Mouse (Mus musculus): ENCODE results near the gene Cry1. TPM values are rescaled to one million over a fixed set of nuclear protein-coding genes. Genes with fewer than 3 reads are reported as not detected.
A peak's percentile ranks its signal among the peaks of the same experiment; 100 is the strongest.

Gene Cry1
- 26.1 and 40.3 TPM in 2 replicates for polyA plus RNA-seq (2014; fragmentation: Nextera tagmentation; extraction: Ambion mirVana)

DNA sequence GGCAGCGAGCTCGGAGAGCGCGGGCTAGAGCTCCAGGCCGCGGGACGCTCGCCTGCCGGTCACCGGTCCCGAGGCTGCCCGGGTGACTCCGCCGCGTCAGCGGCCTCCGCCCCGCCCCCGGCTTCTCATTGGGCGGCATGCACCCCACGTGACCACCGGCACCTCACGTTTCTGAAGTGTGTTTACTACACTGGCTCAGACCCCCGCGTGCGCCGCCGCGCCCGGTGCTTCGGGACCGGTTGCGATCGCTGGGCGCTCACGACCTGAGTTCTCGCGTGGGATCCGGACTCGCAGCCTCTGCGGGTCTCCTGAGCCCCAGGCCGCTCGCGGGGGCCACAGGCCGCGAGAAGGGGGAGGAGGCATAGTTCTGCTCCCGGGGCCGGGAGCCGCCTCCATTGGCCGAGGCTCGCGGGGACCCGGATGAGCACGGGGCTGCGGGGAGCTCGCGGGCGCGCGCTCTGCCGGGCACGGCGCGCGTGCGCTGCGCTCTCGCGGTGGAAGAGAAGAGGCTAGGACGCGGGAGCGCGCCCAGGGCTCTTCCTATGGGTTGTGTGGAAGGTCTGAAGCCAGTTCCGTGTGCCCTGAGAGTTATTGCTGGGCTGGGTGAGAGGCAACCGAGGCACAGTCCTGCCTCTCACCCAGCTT, at the start of gene Cry1:
Gene Cry1, minus strand, starts transcription at position 101 of the 645 bp plus-strand sequence.
- peak within 1 kb of the TSS; percentile 99 for H3K4me2 ChIP-seq (ENCODE audit: low read length)
- no peaks in the 10 kb centered on the region for H3K9me3 ChIP-seq (ENCODE audit: control insufficient read depth, low read length)
- peaks cover 10% of the 10 kb centered on the region for H3K4me1 ChIP-seq (ENCODE audit: control insufficient read depth, insufficient read depth, low read length)
- peak within 1 kb of the TSS; percentile 69 for H3K9ac ChIP-seq (replicated peaks; ENCODE audit: low read length)
- no peaks in the 10 kb centered on the region for H3K36me3 ChIP-seq (ENCODE audit: control insufficient read depth, insufficient read depth, low read length)
- H3K27me3 ChIP-seq (ENCODE audit: control insufficient read depth, insufficient read depth, low read length) = no peaks in the 10 kb centered on the region
- DNase-seq (peak; percentile 99), ATAC-seq (ENCODE audit: low FRiP score, low TSS enrichment) (peak; percentile 97)
- H3K4me3 ChIP-seq (replicated peaks; ENCODE audit: low read depth, low read length) = peak within 1 kb of the TSS; percentile 92
- peak within 1 kb of the TSS; percentile 90 for H3K27ac ChIP-seq (replicated peaks; ENCODE audit: low read depth, low read length)
- under 1% methylated on average over 75 of the region's 75 CpGs for WGBS

DNA sequence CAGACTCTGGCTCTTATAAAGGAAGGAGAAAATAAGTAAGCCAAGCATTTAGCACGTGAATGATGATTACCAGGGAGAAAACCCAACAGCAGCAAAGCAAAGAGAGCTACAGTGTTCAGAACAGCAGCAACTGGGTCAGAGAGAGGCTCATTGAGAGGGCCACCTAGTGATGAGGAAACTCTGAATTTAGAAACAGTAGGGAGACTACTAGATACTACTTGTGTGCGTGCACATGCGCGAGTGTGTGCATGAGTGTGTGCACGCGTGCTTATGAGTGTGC, 36.8 kb upstream of the Cry1 start:
- DNase-seq = no peak
- Histone ChIP-seq H3K36me3 (ENCODE audit: control insufficient read depth, insufficient read depth, low read length) (no peaks in the 10 kb centered on the region), H3K4me2 (ENCODE audit: low read length) (no peak overlapping the region), H3K9me3 (ENCODE audit: control insufficient read depth, low read length) (no peaks in the 10 kb centered on the region), H3K27me3 (ENCODE audit: control insufficient read depth, insufficient read depth, low read length) (no peaks in the 10 kb centered on the region), H3K27ac (replicated peaks; ENCODE audit: low read depth, low read length) (no peak overlapping the region), H3K4me1 (ENCODE audit: control insufficient read depth, insufficient read depth, low read length) (no peaks in the 10 kb centered on the region; the same call in 1 of the 2 replicates), H3K4me3 (replicated peaks; ENCODE audit: low read depth, low read length) (no peak overlapping the region), H3K9ac (replicated peaks; ENCODE audit: low read length) (no peak overlapping the region)
- no peak for ATAC-seq (ENCODE audit: low FRiP score, low TSS enrichment)
- 85% methylated on average over 6 of the region's 6 CpGs for WGBS

DNA sequence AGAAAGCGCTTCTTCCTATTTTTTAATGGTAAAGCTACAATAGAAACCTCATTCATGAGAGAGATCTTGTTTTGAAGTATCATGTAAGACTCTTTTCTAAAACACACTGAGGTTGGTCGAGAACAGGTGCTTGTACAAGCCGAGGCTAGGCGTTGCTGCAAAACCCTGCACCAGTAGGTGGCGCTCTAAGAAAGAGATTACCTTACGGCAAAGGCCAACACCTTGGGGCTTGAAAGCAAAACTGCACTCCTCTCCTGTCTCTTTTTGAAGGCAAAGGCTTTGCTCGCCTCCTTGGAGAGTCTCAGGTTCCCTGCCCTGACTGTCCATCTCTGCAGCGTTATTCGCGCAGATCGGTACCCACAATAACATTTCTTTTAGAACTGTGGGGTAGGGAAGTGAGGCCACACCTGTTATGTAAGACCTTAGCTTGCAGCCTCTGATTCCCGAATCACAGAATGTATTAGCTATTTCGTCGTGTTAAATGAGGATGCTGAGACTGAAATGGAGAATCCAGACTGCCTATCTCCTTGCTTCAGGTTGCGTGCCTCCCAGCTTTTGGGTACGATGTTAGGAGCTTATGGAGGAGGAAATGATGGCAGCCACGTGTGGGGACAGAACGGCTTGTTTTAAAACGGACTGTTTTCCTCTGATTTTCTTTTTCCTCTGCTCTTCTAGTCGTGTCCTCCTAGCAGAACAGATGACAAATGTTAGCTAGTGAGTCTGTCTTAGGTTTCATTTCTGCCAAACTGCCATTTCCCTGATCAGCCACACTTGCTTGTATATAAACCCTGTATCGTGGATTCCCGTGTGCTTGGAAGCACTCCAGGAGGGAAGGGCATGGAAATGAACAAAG, 36.3 kb upstream of the Cry1 start:
- Histone ChIP-seq H3K9ac (replicated peaks; ENCODE audit: low read length) (no peak overlapping the region), H3K27me3 (ENCODE audit: control insufficient read depth, insufficient read depth, low read length) (no peaks in the 10 kb centered on the region), H3K9me3 (ENCODE audit: control insufficient read depth, low read length) (no peaks in the 10 kb centered on the region), H3K36me3 (ENCODE audit: control insufficient read depth, insufficient read depth, low read length) (no peaks in the 10 kb centered on the region), H3K4me3 (replicated peaks; ENCODE audit: low read depth, low read length) (no peak overlapping the region), H3K4me1 (ENCODE audit: control insufficient read depth, insufficient read depth, low read length) (no peaks in the 10 kb centered on the region; the same call in 1 of the 2 replicates), H3K27ac (replicated peaks; ENCODE audit: low read depth, low read length) (no peak overlapping the region), H3K4me2 (ENCODE audit: low read length) (peak overlapping the region; percentile 27; the same call in 1 of the 2 replicates)
- peak; percentile 98 for DNase-seq
- ATAC-seq (ENCODE audit: low FRiP score, low TSS enrichment) = 0 out of 2 replicates have a peak, but pooled peaks have one; percentile 48
- 35% methylated on average over 22 of the region's 22 CpGs for WGBS

DNA sequence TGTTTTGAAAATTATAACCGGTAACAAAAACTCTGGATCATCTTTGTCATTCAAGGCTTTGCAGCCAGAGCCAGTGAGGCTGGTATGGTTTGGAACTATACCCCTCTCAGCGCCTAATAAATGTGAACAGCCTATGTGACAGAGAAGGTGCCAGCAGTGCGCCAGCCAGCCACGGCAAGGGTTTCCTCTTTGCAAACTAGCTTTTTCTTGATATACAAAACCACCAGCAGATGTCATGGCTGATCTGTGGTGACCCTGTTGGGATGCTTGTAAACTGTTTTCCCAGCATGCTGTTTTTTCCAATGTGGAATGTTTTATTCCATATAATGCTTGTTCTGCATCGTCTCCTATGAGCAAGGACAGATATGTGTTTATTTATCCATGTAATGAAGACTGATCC, 30.0 kb upstream of the Cry1 start:
- WGBS = 76% methylated on average over 5 of the region's 5 CpGs
- DNase-seq (peak; percentile 76), ATAC-seq (ENCODE audit: low FRiP score, low TSS enrichment) (no peak)
- H3K4me2 ChIP-seq (ENCODE audit: low read length) = no peak overlapping the region
- H3K9ac ChIP-seq (replicated peaks; ENCODE audit: low read length) = no peak overlapping the region; the same call in 1 of the 2 replicates
- H3K36me3 ChIP-seq (ENCODE audit: control insufficient read depth, insufficient read depth, low read length) = no peaks in the 10 kb centered on the region
- H3K4me1 ChIP-seq (ENCODE audit: control insufficient read depth, insufficient read depth, low read length) = no peaks in the 10 kb centered on the region
- H3K4me3 ChIP-seq (replicated peaks; ENCODE audit: low read depth, low read length) = no peak overlapping the region
- H3K27me3 ChIP-seq (ENCODE audit: control insufficient read depth, insufficient read depth, low read length) = no peaks in the 10 kb centered on the region
- H3K27ac ChIP-seq (replicated peaks; ENCODE audit: low read depth, low read length) = no peak overlapping the region
- H3K9me3 ChIP-seq (ENCODE audit: control insufficient read depth, low read length) = no peaks in the 10 kb centered on the region

DNA sequence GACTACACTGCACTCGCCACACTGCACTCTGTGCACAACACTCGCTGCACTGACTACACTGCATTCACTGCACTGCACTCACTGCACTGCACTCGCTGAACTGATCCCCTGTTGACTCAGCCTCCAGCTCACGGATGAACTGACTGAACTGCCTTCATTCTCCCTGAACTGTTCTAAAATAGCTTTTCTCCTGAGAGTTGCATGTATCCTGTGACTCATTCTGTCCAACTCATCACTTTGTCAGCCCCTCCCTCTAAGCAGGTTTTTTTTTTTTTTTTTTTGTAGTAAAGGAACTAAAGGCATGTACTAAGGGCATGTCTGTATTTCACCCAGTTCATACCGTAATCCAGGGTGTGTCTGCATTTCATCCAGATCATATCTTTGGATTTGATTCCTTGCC, 26.8 kb upstream of the Cry1 start:
- Histone ChIP-seq H3K27ac (replicated peaks; ENCODE audit: low read depth, low read length) (no peak overlapping the region), H3K36me3 (ENCODE audit: control insufficient read depth, insufficient read depth, low read length) (no peaks in the 10 kb centered on the region), H3K4me3 (replicated peaks; ENCODE audit: low read depth, low read length) (no peak overlapping the region), H3K4me2 (ENCODE audit: low read length) (no peak overlapping the region), H3K27me3 (ENCODE audit: control insufficient read depth, insufficient read depth, low read length) (no peaks in the 10 kb centered on the region), H3K9me3 (ENCODE audit: control insufficient read depth, low read length) (no peaks in the 10 kb centered on the region), H3K4me1 (ENCODE audit: control insufficient read depth, insufficient read depth, low read length) (no peaks in the 10 kb centered on the region), H3K9ac (replicated peaks; ENCODE audit: low read length) (no peak overlapping the region)
- DNase-seq (no peak), ATAC-seq (ENCODE audit: low FRiP score, low TSS enrichment) (no peak)
- WGBS = 91% methylated on average over 5 of the region's 5 CpGs

DNA sequence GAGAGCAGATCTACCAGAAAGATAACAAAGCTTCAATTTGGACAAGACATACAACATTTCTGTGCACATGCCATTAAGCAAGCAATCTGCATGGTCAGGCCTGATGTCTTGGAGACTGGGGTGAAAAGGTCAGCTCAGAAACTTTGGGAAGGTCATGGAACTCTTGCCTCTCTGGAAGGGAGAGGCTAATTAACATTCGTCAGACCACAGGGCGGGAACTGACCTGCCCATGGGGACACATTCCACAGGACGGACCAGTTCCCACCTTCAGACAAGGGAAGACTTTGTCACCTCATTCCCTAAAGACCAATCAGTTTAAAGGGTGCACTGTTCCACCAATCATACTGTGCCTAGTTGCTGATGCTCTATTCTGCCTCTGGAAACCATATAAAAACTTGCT, 25.3 kb upstream of the Cry1 start:
- DNase-seq (no peak), ATAC-seq (ENCODE audit: low FRiP score, low TSS enrichment) (no peak)
- H3K4me3 ChIP-seq (replicated peaks; ENCODE audit: low read depth, low read length) = no peak overlapping the region
- H3K4me2 ChIP-seq (ENCODE audit: low read length) = no peak overlapping the region
- H3K9me3 ChIP-seq (ENCODE audit: control insufficient read depth, low read length) = no peaks in the 10 kb centered on the region
- no peak overlapping the region for H3K9ac ChIP-seq (replicated peaks; ENCODE audit: low read length)
- no peaks in the 10 kb centered on the region for H3K27me3 ChIP-seq (ENCODE audit: control insufficient read depth, insufficient read depth, low read length)
- H3K36me3 ChIP-seq (ENCODE audit: control insufficient read depth, insufficient read depth, low read length) = no peaks in the 10 kb centered on the region
- no peak overlapping the region for H3K27ac ChIP-seq (replicated peaks; ENCODE audit: low read depth, low read length)
- H3K4me1 ChIP-seq (ENCODE audit: control insufficient read depth, insufficient read depth, low read length) = no peaks in the 10 kb centered on the region
- 92% methylated on average over 3 of the region's 3 CpGs for WGBS

DNA sequence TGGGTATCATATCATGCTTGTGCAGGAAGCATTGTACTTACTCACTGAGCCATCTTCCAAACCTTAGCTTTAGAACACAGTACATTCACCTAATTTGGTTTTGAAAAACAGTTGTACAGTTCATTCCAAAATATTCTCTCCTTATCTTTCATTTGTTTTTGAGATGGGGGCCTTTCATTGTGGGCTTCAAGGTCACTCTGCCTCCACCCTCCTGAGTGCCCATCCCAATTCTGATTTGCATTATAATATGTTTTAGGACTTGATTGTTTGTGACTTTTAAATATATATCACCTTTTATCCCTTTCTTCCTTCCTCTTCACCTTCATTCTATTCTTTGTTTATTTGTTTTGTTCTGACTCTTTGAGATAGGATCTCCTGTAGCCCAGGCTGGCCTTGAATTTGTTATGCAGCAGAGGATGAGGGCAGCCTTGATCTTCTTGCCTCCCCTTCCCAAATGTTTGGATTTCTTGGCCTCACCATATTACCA, 24.3 kb upstream of the Cry1 start:
- ATAC-seq (ENCODE audit: low FRiP score, low TSS enrichment) = no peak
- Histone ChIP-seq H3K9ac (replicated peaks; ENCODE audit: low read length) (no peak overlapping the region), H3K9me3 (ENCODE audit: control insufficient read depth, low read length) (no peaks in the 10 kb centered on the region), H3K36me3 (ENCODE audit: control insufficient read depth, insufficient read depth, low read length) (no peaks in the 10 kb centered on the region), H3K4me2 (ENCODE audit: low read length) (no peak overlapping the region), H3K4me3 (replicated peaks; ENCODE audit: low read depth, low read length) (no peak overlapping the region), H3K4me1 (ENCODE audit: control insufficient read depth, insufficient read depth, low read length) (no peaks in the 10 kb centered on the region), H3K27me3 (ENCODE audit: control insufficient read depth, insufficient read depth, low read length) (no peaks in the 10 kb centered on the region), H3K27ac (replicated peaks; ENCODE audit: low read depth, low read length) (no peak overlapping the region)
- DNase-seq = no peak

DNA sequence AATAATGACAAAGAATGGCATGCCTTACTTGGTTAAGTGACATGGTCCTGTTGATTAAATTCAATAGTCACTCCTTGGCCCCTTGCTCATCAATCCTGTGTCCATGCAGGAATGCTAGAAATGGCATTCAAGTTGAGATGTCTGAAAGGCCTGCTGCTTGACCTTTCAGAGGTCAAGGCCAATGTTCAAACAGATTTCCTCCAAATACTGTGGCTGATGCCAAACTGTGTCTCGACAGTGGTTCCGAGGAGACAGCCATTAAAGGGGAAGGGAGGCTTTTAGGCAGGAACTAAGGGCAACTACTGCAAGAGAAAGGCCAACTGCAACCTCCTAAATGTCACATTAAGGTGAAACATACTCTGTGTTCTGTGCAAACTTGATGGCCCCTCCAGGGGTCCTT, 20.5 kb upstream of the Cry1 start:
- Histone ChIP-seq H3K36me3 (ENCODE audit: control insufficient read depth, insufficient read depth, low read length) (no peaks in the 10 kb centered on the region), H3K4me2 (ENCODE audit: low read length) (no peak overlapping the region), H3K4me1 (ENCODE audit: control insufficient read depth, insufficient read depth, low read length) (no peaks in the 10 kb centered on the region), H3K4me3 (replicated peaks; ENCODE audit: low read depth, low read length) (no peak overlapping the region), H3K27ac (replicated peaks; ENCODE audit: low read depth, low read length) (no peak overlapping the region), H3K9ac (replicated peaks; ENCODE audit: low read length) (no peak overlapping the region), H3K9me3 (ENCODE audit: control insufficient read depth, low read length) (no peaks in the 10 kb centered on the region), H3K27me3 (ENCODE audit: control insufficient read depth, insufficient read depth, low read length) (no peaks in the 10 kb centered on the region)
- ATAC-seq (ENCODE audit: low FRiP score, low TSS enrichment) (no peak), DNase-seq (no peak)
- 58% methylated on average over 2 of the region's 2 CpGs for WGBS
